Mouse (Mus musculus) mouse embryonic stem cell (cell line): ENCODE data around the gene Qars.

Experiments used
- in situ Hi-C, 2 experiments: fragments of 300-500 bp; cut with MboI; formaldehyde crosslinking; loops; 1 replicate in 1 of 2; 3 replicates in 1 of 2; pipeline ENCODE4 v1.14.3; 2019 to 2020; ENCODE audit warnings: low sequenced_read_pairs in 2 of 2, low pct_unique_long_range_greater_than_20kb in 1 of 2, mixed read lengths in 1 of 2; ENCODE audit not compliant: unreplicated experiment in 1 of 2

The Qars gene

GRCm38 (mm10) chr9:108517253-108517930 lies 9.9 kb downstream of the Qars start:
- in situ Hi-C loops: no loop called here

- in situ Hi-C loops: no loop called here
These were observed 10.4 kb downstream of the Qars start for GRCm38 (mm10) chr9:108517931-108518332.

- in situ Hi-C loops: no loop called here
These were observed 14.1 kb downstream of the Qars start for GRCm38 (mm10) chr9:108521604-108522003.

- in situ Hi-C loops: no loop called here
These were observed 15.8 kb downstream of the Qars start for GRCm38 (mm10) chr9:108523341-108523740.

- in situ Hi-C loops: loop anchor here in 1 of 2 experiments (25.0 kb wide), 1 partner anchor 763 kb away; the partner anchor contains the start of gene Rbm5
These were observed 17.9 kb downstream of the Qars start for GRCm38 (mm10) chr9:108525400-108525799.

GRCm38 (mm10) chr9:108530954-108531353 lies 23.4 kb downstream of the Qars start:
- in situ Hi-C loops: loop anchor here in 1 of 2 experiments (25.0 kb wide), 1 partner anchor 769 kb away; the partner anchor contains the start of gene Rbm5

GRCm38 (mm10) chr9:108531496-108531895 lies 24.0 kb downstream of the Qars start:
- in situ Hi-C loops: loop anchor here in 1 of 2 experiments (25.0 kb wide), 1 partner anchor 769 kb away; the partner anchor contains the start of gene Rbm5

GRCm38 (mm10) chr9:108540846-108541245 lies 33.3 kb downstream of the Qars start:
- in situ Hi-C loops: loop anchor here in 1 of 2 experiments (25.0 kb wide), 1 partner anchor 779 kb away; the partner anchor contains the start of gene Rbm5

GRCm38 (mm10) chr9:108545986-108546385 lies 38.5 kb downstream of the Qars start:
- in situ Hi-C loops: loop anchor here in 1 of 2 experiments (25.0 kb wide), 1 partner anchor 784 kb away; the partner anchor contains the start of gene Rbm5

- in situ Hi-C loops: loop anchor here in 1 of 2 experiments (25.0 kb wide), 1 partner anchor 785 kb away; the partner anchor contains the start of gene Rbm5
These were observed 39.4 kb downstream of the Qars start for GRCm38 (mm10) chr9:108546875-108547274.

GRCm38 (mm10) chr9:108559169-108559568 lies 51.7 kb downstream of the Qars start:
- in situ Hi-C loops: no loop called here

GRCm38 (mm10) chr9:108560227-108560841 lies 52.8 kb downstream of the Qars start, which contains the start of gene Impdh2:
Gene Impdh2, plus strand, starts transcription at chr9:108560286.
- in situ Hi-C loops: no loop called here

GRCm38 (mm10) chr9:108563671-108564070 lies 56.2 kb downstream of the Qars start:
- in situ Hi-C loops: no loop called here

- in situ Hi-C loops: no loop called here
These were observed 56.6 kb downstream of the Qars start for GRCm38 (mm10) chr9:108564131-108564530.
